Mouse (Mus musculus): ENCODE data around the gene Tcte2.

DNA sequence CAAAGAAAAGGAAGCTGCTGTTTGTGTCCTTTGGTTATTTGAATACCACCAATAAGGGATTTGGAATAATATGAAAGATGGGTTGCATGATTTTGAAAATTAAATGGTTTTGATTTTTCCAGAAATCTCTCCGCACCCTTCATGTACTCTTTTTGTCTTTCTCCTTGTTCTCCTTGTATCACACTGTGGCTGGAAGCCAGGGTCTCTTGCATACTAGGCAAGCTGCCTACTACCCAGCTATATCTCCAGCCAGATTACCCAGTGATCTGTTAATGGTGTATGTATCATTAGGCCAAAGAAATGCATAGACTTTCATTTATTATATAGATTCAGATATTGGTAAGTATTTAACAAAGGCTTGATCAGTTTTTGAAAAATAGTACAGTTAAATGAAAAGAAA is 44.4 kb upstream of the Tcte2 start:
- TF ChIP-seq POLR2A (IDR thresholded peaks at IDR 0.05; ENCODE audit: borderline replicate concordance, low read depth, low read length) (no peak), CTCF (IDR thresholded peaks at IDR 0.05; ENCODE audit: low read depth, low read length) (no peak)
